Mouse (Mus musculus): ENCODE measurements around the gene Lrrc63.

- no peak for TF ChIP-seq CTCF (IDR thresholded peaks at IDR 0.05; ENCODE audit: control insufficient read depth, insufficient read depth, insufficient replicate concordance, low read depth, low read length)
- no peak for TF ChIP-seq POLR2A (IDR thresholded peaks at IDR 0.05; ENCODE audit: control insufficient read depth, low read depth, low read length)
These were observed 37.8 kb upstream of the Lrrc63 start for GRCm38 (mm10) chr14:75168501-75168900.

Measured in testis, adult 2 months (tissue).